Mouse (Mus musculus): ENCODE measurements around the gene Gpc2. TPM values are rescaled to one million over a fixed set of nuclear protein-coding genes. Genes with fewer than 3 reads are reported as not detected.
A peak's percentile ranks its signal among the peaks of the same experiment; 100 is the strongest.

Gene Gpc2
- polyA plus RNA-seq, 1 experiment from 2014 or later = 29.8 TPM

GRCm38 (mm10) chr5:138260834-138261233 is 19.0 kb downstream of the Gpc2 start:
- no peaks in the 10 kb centered on the region for H3K27me3 ChIP-seq
- H3K4me2 ChIP-seq = no peak overlapping the region
- peaks cover 51% of the 10 kb centered on the region for H3K36me3 ChIP-seq
- H3K4me1 ChIP-seq = peaks cover 44% of the 10 kb centered on the region
- no peak overlapping the region for H3K27ac ChIP-seq
- H3K4me3 ChIP-seq (replicated peaks) = no peak overlapping the region
- 89% methylated on average over 11 of the region's 11 CpGs for WGBS
- ATAC-seq (replicated peaks; ENCODE audit: low FRiP score) = no peak
- H3K9ac ChIP-seq = no peak overlapping the region
- no peaks in the 10 kb centered on the region for H3K9me3 ChIP-seq (replicated peaks)

- no peaks in the 10 kb centered on the region for H3K27me3 ChIP-seq
- H3K9me3 ChIP-seq (replicated peaks) = no peaks in the 10 kb centered on the region
- no peak overlapping the region for H3K4me2 ChIP-seq
- H3K9ac ChIP-seq = no peak overlapping the region
- H3K27ac ChIP-seq = no peak overlapping the region
- no peak overlapping the region for H3K4me3 ChIP-seq (replicated peaks)
- H3K36me3 ChIP-seq = peaks cover 49% of the 10 kb centered on the region
- no peak for ATAC-seq (replicated peaks; ENCODE audit: low FRiP score)
- 80% methylated on average over 10 of the region's 10 CpGs for WGBS
- peaks cover 45% of the 10 kb centered on the region for H3K4me1 ChIP-seq
Observed at GRCm38 (mm10) chr5:138260051-138260450, 19.8 kb downstream of the Gpc2 start.

- H3K4me3 ChIP-seq (replicated peaks) = no peak overlapping the region
- peaks cover 43% of the 10 kb centered on the region for H3K4me1 ChIP-seq
- no peak for ATAC-seq (replicated peaks; ENCODE audit: low FRiP score)
- H3K9me3 ChIP-seq (replicated peaks) = no peaks in the 10 kb centered on the region
- 46% methylated on average over 7 of the region's 7 CpGs for WGBS
- no peak overlapping the region for H3K27ac ChIP-seq
- no peaks in the 10 kb centered on the region for H3K27me3 ChIP-seq
- peaks cover 49% of the 10 kb centered on the region for H3K36me3 ChIP-seq
- H3K9ac ChIP-seq = no peak overlapping the region
- no peak overlapping the region for H3K4me2 ChIP-seq
Observed at GRCm38 (mm10) chr5:138258993-138259392, 20.8 kb downstream of the Gpc2 start.

GRCm38 (mm10) chr5:138258542-138258941 is 21.3 kb downstream of the Gpc2 start:
- Histone ChIP-seq H3K4me2 (no peak overlapping the region), H3K4me1 (peaks cover 43% of the 10 kb centered on the region), H3K27ac (no peak overlapping the region), H3K36me3 (peaks cover 49% of the 10 kb centered on the region), H3K9me3 (replicated peaks) (no peaks in the 10 kb centered on the region), H3K4me3 (replicated peaks) (no peak overlapping the region), H3K27me3 (no peaks in the 10 kb centered on the region), H3K9ac (no peak overlapping the region)
- ATAC-seq (replicated peaks; ENCODE audit: low FRiP score) = no peak
- 83% methylated on average over 6 of the region's 6 CpGs for WGBS

GRCm38 (mm10) chr5:138258078-138258477 is 21.7 kb downstream of the Gpc2 start:
- no peak overlapping the region for H3K4me2 ChIP-seq
- peaks cover 40% of the 10 kb centered on the region for H3K4me1 ChIP-seq
- no peak overlapping the region for H3K9ac ChIP-seq
- no peaks in the 10 kb centered on the region for H3K27me3 ChIP-seq
- H3K9me3 ChIP-seq (replicated peaks) = no peaks in the 10 kb centered on the region
- 76% methylated on average over 3 of the region's 3 CpGs for WGBS
- no peak for ATAC-seq (replicated peaks; ENCODE audit: low FRiP score)
- no peak overlapping the region for H3K27ac ChIP-seq
- no peak overlapping the region for H3K4me3 ChIP-seq (replicated peaks)
- peaks cover 49% of the 10 kb centered on the region for H3K36me3 ChIP-seq

GRCm38 (mm10) chr5:138257585-138257978 is 22.2 kb downstream of the Gpc2 start:
- H3K4me2 ChIP-seq = no peak overlapping the region
- H3K4me1 ChIP-seq = peaks cover 35% of the 10 kb centered on the region
- no peak overlapping the region for H3K4me3 ChIP-seq (replicated peaks)
- 88% methylated on average over 4 of the region's 4 CpGs for WGBS
- no peak overlapping the region for H3K9ac ChIP-seq
- H3K27ac ChIP-seq = no peak overlapping the region
- H3K9me3 ChIP-seq (replicated peaks) = no peaks in the 10 kb centered on the region
- peaks cover 49% of the 10 kb centered on the region for H3K36me3 ChIP-seq
- no peaks in the 10 kb centered on the region for H3K27me3 ChIP-seq
- no peak for ATAC-seq (replicated peaks; ENCODE audit: low FRiP score)

GRCm38 (mm10) chr5:138256966-138257584 is 22.7 kb downstream of the Gpc2 start:
- no peak overlapping the region for H3K4me3 ChIP-seq (replicated peaks)
- H3K4me2 ChIP-seq = no peak overlapping the region
- H3K9ac ChIP-seq = no peak overlapping the region
- no peak for ATAC-seq (replicated peaks; ENCODE audit: low FRiP score)
- no peak overlapping the region for H3K27ac ChIP-seq
- no peaks in the 10 kb centered on the region for H3K27me3 ChIP-seq
- H3K4me1 ChIP-seq = peaks cover 30% of the 10 kb centered on the region
- H3K9me3 ChIP-seq (replicated peaks) = no peaks in the 10 kb centered on the region
- H3K36me3 ChIP-seq = peaks cover 45% of the 10 kb centered on the region
- WGBS = 85% methylated on average over 10 of the region's 10 CpGs

GRCm38 (mm10) chr5:138256094-138256467 is 23.7 kb downstream of the Gpc2 start:
- WGBS = 19% methylated on average over 7 of the region's 7 CpGs
- peak; percentile 19; the same call in 1 of the 2 replicates for ATAC-seq (replicated peaks; ENCODE audit: low FRiP score)

GRCm38 (mm10) chr5:138255353-138256093 is 24.3 kb downstream of the Gpc2 start, which contains the start of gene Lamtor4:
Lamtor4 (plus strand) TSS chr5:138255482.
- peak within 1 kb of the TSS; percentile 79 for H3K4me3 ChIP-seq (replicated peaks)
- H3K4me1 ChIP-seq = peaks cover 21% of the 10 kb centered on the region
- peak; percentile 100 for ATAC-seq (replicated peaks; ENCODE audit: low FRiP score)
- WGBS = under 1% methylated on average over 38 of the region's 38 CpGs
- peaks cover 29% of the 10 kb centered on the region for H3K36me3 ChIP-seq
- no peaks in the 10 kb centered on the region for H3K9me3 ChIP-seq (replicated peaks)
- no peaks in the 10 kb centered on the region for H3K27me3 ChIP-seq
- peak within 1 kb of the TSS; percentile 87 for H3K4me2 ChIP-seq
- peak within 1 kb of the TSS; percentile 89 for H3K27ac ChIP-seq
- peak within 1 kb of the TSS; percentile 58 for H3K9ac ChIP-seq

More at GRCm38 (mm10) chr5:138256094-138256467, 23.7 kb downstream of the Gpc2 start:
- Histone ChIP-seq H3K27me3 (no peaks in the 10 kb centered on the region), H3K36me3 (peaks cover 35% of the 10 kb centered on the region), H3K9ac (peak overlapping the region; percentile 58), H3K27ac (peak overlapping the region; percentile 89), H3K9me3 (replicated peaks) (no peaks in the 10 kb centered on the region), H3K4me1 (peaks cover 21% of the 10 kb centered on the region), H3K4me3 (replicated peaks) (peak overlapping the region; percentile 79), H3K4me2 (peak overlapping the region; percentile 87)

GRCm38 (mm10) chr5:138253061-138253460 is 26.7 kb downstream of the Gpc2 start:
- Histone ChIP-seq H3K4me2 (no peak overlapping the region), H3K4me3 (replicated peaks) (no peak overlapping the region), H3K27me3 (no peaks in the 10 kb centered on the region), H3K4me1 (peaks cover 12% of the 10 kb centered on the region), H3K27ac (no peak overlapping the region), H3K36me3 (peaks cover 4% of the 10 kb centered on the region), H3K9ac (no peak overlapping the region), H3K9me3 (replicated peaks) (no peaks in the 10 kb centered on the region)
- 94% methylated on average over 3 of the region's 3 CpGs for WGBS
- ATAC-seq (replicated peaks; ENCODE audit: low FRiP score) = no peak

- Histone ChIP-seq H3K36me3 (no peaks in the 10 kb centered on the region), H3K27ac (no peak overlapping the region), H3K27me3 (no peaks in the 10 kb centered on the region), H3K9ac (no peak overlapping the region), H3K4me3 (replicated peaks) (no peak overlapping the region), H3K4me2 (no peak overlapping the region), H3K4me1 (peaks cover 8% of the 10 kb centered on the region), H3K9me3 (replicated peaks) (no peaks in the 10 kb centered on the region)
- ATAC-seq (replicated peaks; ENCODE audit: low FRiP score) = no peak
- 87% methylated on average over 12 of the region's 12 CpGs for WGBS
Observed at GRCm38 (mm10) chr5:138251144-138251543, 28.7 kb downstream of the Gpc2 start.

- Histone ChIP-seq H3K4me3 (replicated peaks) (no peak overlapping the region), H3K27ac (no peak overlapping the region), H3K9ac (no peak overlapping the region), H3K4me2 (no peak overlapping the region), H3K4me1 (no peaks in the 10 kb centered on the region), H3K36me3 (no peaks in the 10 kb centered on the region), H3K27me3 (no peaks in the 10 kb centered on the region), H3K9me3 (replicated peaks) (0 out of 2 replicates have a peak, but pooled peaks cover 3% of the 10 kb centered on the region)
- 41% methylated on average over 2 of the region's 2 CpGs for WGBS
- no peak for ATAC-seq (replicated peaks; ENCODE audit: low FRiP score)
Observed at GRCm38 (mm10) chr5:138241511-138241910, 38.3 kb downstream of the Gpc2 start.
